13 mouse cellular contexts compared by ENCODE assay signal in the genomic region with DNA sequence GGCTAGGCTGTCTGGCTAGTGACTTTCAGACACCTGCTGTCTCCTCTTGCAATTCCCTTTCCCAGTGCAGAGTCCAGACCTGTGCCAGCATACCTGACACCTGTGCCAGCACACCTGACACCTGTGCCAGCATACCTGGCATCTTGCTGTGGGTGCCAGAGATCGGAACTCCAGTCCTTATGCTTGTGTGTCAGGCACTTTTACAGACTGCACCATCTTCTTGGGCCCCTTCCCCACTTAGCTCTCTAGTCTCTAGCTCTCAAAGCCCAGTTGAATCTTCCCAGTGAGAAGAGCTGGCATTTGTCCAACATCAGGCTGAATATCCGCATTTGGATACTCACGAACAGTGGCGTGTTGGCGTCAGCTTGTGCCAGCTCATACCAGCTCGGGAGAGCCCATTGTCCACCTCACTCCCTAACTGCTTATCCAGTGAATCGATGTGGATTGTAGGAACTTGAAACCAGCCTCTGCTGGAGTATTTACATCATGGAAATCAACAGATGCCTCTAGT. TPM values are rescaled to one million over a fixed set of nuclear protein-coding genes. Genes with fewer than 3 reads are reported as not detected.
DNase-seq lines count a peak whose midpoint lies in the region; ATAC-seq lines count a peak whose summit lies in the region.
"Had no signal": no experiment of that assay in that cellular context is flagged by ENCODE, and none has a peak within 500 bp of the region (broad histone marks: within the 10 kb centered on the region; RNA-seq: fewer than 3 reads in every experiment).

No protein-coding gene starts in this region.

- H3K4me2 ChIP-seq in heart, embryonic 12.5 days: no peak overlapping the region
- no peak overlapping the region for H3K4me2 ChIP-seq in lung, embryonic 16.5 days (ENCODE audit: low read depth, low read length)

- no peak overlapping the region for H3K27ac ChIP-seq in heart, embryonic 10.5 days
- H3K27ac ChIP-seq in heart, embryonic 12.5 days (ENCODE audit: poor library complexity, severe bottlenecking): no peak overlapping the region
- no peak overlapping the region for H3K27ac ChIP-seq in lung, embryonic 16.5 days (ENCODE audit: low read length)

- H3K4me3 ChIP-seq in heart, embryonic 10.5 days: no peak overlapping the region
- H3K4me3 ChIP-seq in heart, embryonic 12.5 days: no peak overlapping the region
- no peak overlapping the region for H3K4me3 ChIP-seq in lung, embryonic 16.5 days (ENCODE audit: low read length)

- no peak overlapping the region for H3K9ac ChIP-seq in heart, embryonic 12.5 days
- H3K9ac ChIP-seq in lung, embryonic 16.5 days (ENCODE audit: low read length): no peak overlapping the region
- H3K9ac ChIP-seq: liver, postnatal 0 days had no signal

- WGBS in heart, embryonic 10.5 days: 75% methylated on average over 7 of the region's 7 CpGs
- 55% methylated on average over 7 of the region's 7 CpGs for WGBS in heart, embryonic 12.5 days
- WGBS in lung, embryonic 16.5 days: 38% methylated on average over 7 of the region's 7 CpGs

- peak; percentile 62 for DNase-seq in heart, embryonic 10.5 days (ENCODE audit: low spot score)
- DNase-seq in lung, postnatal 25 days (ENCODE audit: low spot score): no peak
- DNase-seq in brain, adult 2 months (ENCODE audit: low read depth, low spot score): peak; percentile 89
- DNase-seq in cerebellum, postnatal 14 days: peak; percentile 80 to 84
- no peak for DNase-seq in embryo, embryonic 10 days (ENCODE audit: low spot score)
- DNase-seq in kidney, postnatal 14 days: no peak
- DNase-seq: gastrocnemius, postnatal 25 days; kidney, adult 2 months; liver, postnatal 0 days; thymus, postnatal 4 days had no signal

- no peaks in the 10 kb centered on the region for H3K36me3 ChIP-seq in heart, embryonic 10.5 days
- H3K36me3 ChIP-seq in heart, embryonic 12.5 days: no peaks in the 10 kb centered on the region
- no peaks in the 10 kb centered on the region for H3K36me3 ChIP-seq in lung, embryonic 16.5 days (ENCODE audit: control insufficient read depth, insufficient read depth, low read length)

- H3K4me1 ChIP-seq in heart, embryonic 10.5 days: no peaks in the 10 kb centered on the region
- peaks cover 4% of the 10 kb centered on the region; the same call in 1 of the 2 replicates for H3K4me1 ChIP-seq in heart, embryonic 12.5 days (replicated peaks)
- H3K4me1 ChIP-seq in lung, embryonic 16.5 days (replicated peaks; ENCODE audit: control insufficient read depth, insufficient read depth, low read length): no peaks in the 10 kb centered on the region; the same call in 1 of the 2 replicates

- ATAC-seq in heart, embryonic 12.5 days (ENCODE audit: insufficient number of reproducible peaks, low FRiP score): no peak
- 0 out of 2 replicates have a peak, but pooled peaks have one; percentile 6 for ATAC-seq in lung, embryonic 16.5 days (ENCODE audit: low read depth)
- ATAC-seq: liver, postnatal 0 days had no signal

- no peaks in the 10 kb centered on the region for H3K9me3 ChIP-seq in heart, embryonic 10.5 days
- no peaks in the 10 kb centered on the region for H3K9me3 ChIP-seq in heart, embryonic 12.5 days (replicated peaks)
- no peaks in the 10 kb centered on the region for H3K9me3 ChIP-seq in lung, embryonic 16.5 days (ENCODE audit: control insufficient read depth, low read length)

- H3K27me3 ChIP-seq in heart, embryonic 10.5 days (ENCODE audit: insufficient read depth, poor library complexity, severe bottlenecking): peaks cover 4% of the 10 kb centered on the region
- 0 out of 2 replicates have a peak, but pooled peaks cover 3% of the 10 kb centered on the region for H3K27me3 ChIP-seq in heart, embryonic 12.5 days (replicated peaks)
- H3K27me3 ChIP-seq in lung, embryonic 16.5 days (ENCODE audit: control insufficient read depth, insufficient read depth, low read depth, low read length): no peaks in the 10 kb centered on the region

RNA-seq across cellular contexts. Expression of a gene that starts 6.0 kb away (rescaled TPM):
- 287 and 294 TPM in 2 replicates for polyA plus RNA-seq in heart, embryonic 10.5 days (2016; fragmentation: Nextera tagmentation; extraction: Ambion mirVana)
- 277 and 287 TPM in 2 replicates for polyA plus RNA-seq in heart, embryonic 12.5 days (2016; fragmentation: Nextera tagmentation; extraction: Ambion mirVana)
- polyA plus RNA-seq in lung, embryonic 16.5 days (2015; fragmentation: Nextera tagmentation; extraction: Ambion mirVana): 379 and 400 TPM in 2 replicates

RNA-seq across cellular contexts. Expression of a gene that starts 6.3 kb away (rescaled TPM):
- polyA plus RNA-seq in heart, embryonic 10.5 days (2016; fragmentation: Nextera tagmentation; extraction: Ambion mirVana): 0.28 and 2.3 TPM in 2 replicates
- not detected in 2 replicates for polyA plus RNA-seq in heart, embryonic 12.5 days (2016; fragmentation: Nextera tagmentation; extraction: Ambion mirVana)
- 0.31 and 0.98 TPM in 2 replicates for polyA plus RNA-seq in lung, embryonic 16.5 days (2015; fragmentation: Nextera tagmentation; extraction: Ambion mirVana)
- polyA plus RNA-seq: kidney, adult 2 months; spleen, adult 2 months had no signal

RNA-seq across cellular contexts. Expression of a gene that starts 14.0 kb away (rescaled TPM):
- 0.07 TPM in 1 of 2 replicates, not detected in the other for polyA plus RNA-seq in heart, embryonic 10.5 days (2016; fragmentation: Nextera tagmentation; extraction: Ambion mirVana)
- polyA plus RNA-seq in heart, embryonic 12.5 days (2016; fragmentation: Nextera tagmentation; extraction: Ambion mirVana): 0.40 TPM in 1 of 2 replicates, not detected in the other
- polyA plus RNA-seq in lung, embryonic 16.5 days (2015; fragmentation: Nextera tagmentation; extraction: Ambion mirVana): 0.51 and 0.60 TPM in 2 replicates
- polyA plus RNA-seq: liver, postnatal 0 days; spleen, adult 2 months had no signal

RNA-seq across cellular contexts. Expression of a gene that starts 21.0 kb away (rescaled TPM):
- 8.0 and 10.8 TPM in 2 replicates for polyA plus RNA-seq in heart, embryonic 10.5 days (2016; fragmentation: Nextera tagmentation; extraction: Ambion mirVana)
- 9.9 and 10.1 TPM in 2 replicates for polyA plus RNA-seq in heart, embryonic 12.5 days (2016; fragmentation: Nextera tagmentation; extraction: Ambion mirVana)
- polyA plus RNA-seq in lung, embryonic 16.5 days (2015; fragmentation: Nextera tagmentation; extraction: Ambion mirVana): 10.7 and 10.9 TPM in 2 replicates

RNA-seq across cellular contexts. Expression of a gene that starts 30.3 kb away (rescaled TPM):
- polyA plus RNA-seq in heart, embryonic 10.5 days (2016; fragmentation: Nextera tagmentation; extraction: Ambion mirVana): 4.0 and 4.9 TPM in 2 replicates
- 0.51 and 1.9 TPM in 2 replicates for polyA plus RNA-seq in heart, embryonic 12.5 days (2016; fragmentation: Nextera tagmentation; extraction: Ambion mirVana)
- polyA plus RNA-seq in lung, embryonic 16.5 days (2015; fragmentation: Nextera tagmentation; extraction: Ambion mirVana): 0.46 and 1.4 TPM in 2 replicates

Comparison
In these comparisons a context has a peak if more than half of its experiments do, and no peak if none do; other contexts are left out.
1. DNase-seq: peak in heart, embryonic 10.5 days (single experiment), brain, adult 2 months (single experiment) and cerebellum, postnatal 14 days (2 of 2); none in lung, postnatal 25 days (single experiment), embryo, embryonic 10 days (single experiment) and kidney, postnatal 14 days (single experiment).